Mouse (Mus musculus) CH12.LX (cell line): ENCODE measurements at regions not wholly inside any gene's neighbourhood (a gene's known extent, or its start where the extent isn't known, plus 50 kb on each side); places are given as distances from the start of the nearest gene placed in this dataset.

Source experiments
- CTCF ChIP-seq, 2 experiments: IDR thresholded peaks in 1 of 2; conservative IDR thresholded peaks in 1 of 2; 2 replicates each; pipeline ENCODE4 v1.5.1; 2011 to 2012; ENCODE audit warnings: low read depth in 2 of 2, low read length in 2 of 2, improper control_type of control experiment in 1 of 2, inconsistent platforms in 1 of 2, mild to moderate bottlenecking in 1 of 2, moderate library complexity in 1 of 2
- EP300 ChIP-seq: IDR thresholded peaks from 2 replicates; pipeline ENCODE4 v1.6.1; 2011; ENCODE audit warnings: low read length, improper control_type of control experiment
- ETS1 ChIP-seq: conservative IDR thresholded peaks from 2 replicates; pipeline ENCODE4 v1.6.1; 2012; ENCODE audit warnings: low read depth, mild to moderate bottlenecking, inconsistent platforms, low read length, improper control_type of control experiment, moderate library complexity
- HCFC1 ChIP-seq: IDR thresholded peaks from 2 replicates; pipeline ENCODE4 v1.6.1; 2012; ENCODE audit warnings: low read depth, mild to moderate bottlenecking, inconsistent platforms, low read length, improper control_type of control experiment
- MAFK ChIP-seq: IDR thresholded peaks from 2 replicates; pipeline ENCODE4 v1.6.1; 2011; ENCODE audit warnings: low read length, improper control_type of control experiment; ENCODE audit not compliant: insufficient replicate concordance
- MAZ ChIP-seq: IDR thresholded peaks from 2 replicates; pipeline ENCODE4 v1.6.1; 2012; ENCODE audit warnings: low read depth, mild to moderate bottlenecking, inconsistent platforms, low read length, improper control_type of control experiment, moderate library complexity
- POLR2A ChIP-seq: IDR thresholded peaks from 2 replicates; pipeline ENCODE4 v1.6.1; 2011; ENCODE audit warnings: low read depth, mild to moderate bottlenecking, improper control_type of control experiment, low read length
- SMC3 ChIP-seq: IDR thresholded peaks from 2 replicates; pipeline ENCODE4 v1.6.1; 2011; ENCODE audit warnings: low read depth, low read length, improper control_type of control experiment
- USF1 ChIP-seq: IDR thresholded peaks from 2 replicates; pipeline ENCODE4 v1.6.1; 2014; ENCODE audit warnings: low read depth, mild to moderate bottlenecking, inconsistent platforms, low read length, improper control_type of control experiment
- ZKSCAN1 ChIP-seq: IDR thresholded peaks from 2 replicates; pipeline ENCODE4 v1.6.1; 2012; ENCODE audit warnings: low read depth, inconsistent platforms, low read length, improper control_type of control experiment, borderline replicate concordance

DNA sequence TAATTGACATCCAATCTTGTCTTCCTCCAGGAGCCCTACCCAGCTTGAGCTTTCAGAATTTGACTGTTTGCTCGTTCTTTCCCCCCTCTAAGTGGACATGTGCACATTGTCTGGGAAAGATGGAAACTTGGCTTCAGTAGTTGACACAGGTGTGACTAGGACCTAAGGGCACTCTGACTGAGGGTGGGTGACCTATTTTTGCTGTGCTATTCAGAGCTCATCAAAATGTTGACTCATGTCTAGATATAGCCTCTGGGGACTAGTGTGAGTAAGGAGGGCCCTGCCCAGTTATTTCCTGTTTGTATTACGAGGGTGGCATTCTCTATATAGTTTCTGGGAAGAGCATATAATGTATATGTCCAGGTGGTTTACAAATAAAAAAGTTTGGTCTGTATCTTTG, 271.7 kb downstream of the Tmem38b start:
- TF ChIP-seq MAFK (no peak), MAZ (no peak), CTCF (conservative IDR thresholded peaks at IDR 0.05 in 1 of 2, IDR thresholded peaks at IDR 0.05 in 1 of 2; ENCODE audit: low read depth in 2 of 2, low read length in 2 of 2) (no peak), POLR2A (no peak), EP300 (no peak), HCFC1 (no peak), USF1 (no peak), SMC3 (no peak), ETS1 (no peak), ZKSCAN1 (no peak)
